Mouse (Mus musculus) forebrain, embryonic 11.5 days (tissue): ENCODE results near the gene Slc35d3. TPM values are rescaled to one million over a fixed set of nuclear protein-coding genes. Genes with fewer than 3 reads are reported as not detected.

Experiments
- ATAC-seq: fragments of 200-750 bp; cut with Nextera tagmentation; replicated peaks from 2 replicates; pipeline ENCODE4 v1.8.0; 2017; ENCODE audit warnings: moderate TSS enrichment; ENCODE audit not compliant: low FRiP score
- DNase-seq: peaks from one replicate; pipeline ENCODE4 v3.0.0-alpha.2; 2017; ENCODE audit warnings: low spot score
- H3K27ac ChIP-seq: fragments of 300-500 bp; sonication (generic); 2 replicates; pipeline ENCODE4 v1.5.1; 2014; ENCODE audit warnings: low read depth, low read length
- H3K27me3 ChIP-seq: fragments of 300-500 bp; sonication (generic); 2 replicates; pipeline ENCODE4 v1.6.1; 2014; ENCODE audit warnings: mild to moderate bottlenecking, low read length, mixed read lengths; ENCODE audit not compliant: control insufficient read depth, insufficient read depth
- H3K36me3 ChIP-seq: fragments of 300-500 bp; sonication (generic); 2 replicates; pipeline ENCODE4 v1.6.1; 2014; ENCODE audit warnings: mild to moderate bottlenecking, low read length, moderate library complexity, mixed read lengths; ENCODE audit not compliant: control insufficient read depth, insufficient read depth
- H3K4me1 ChIP-seq: fragments of 300-500 bp; sonication (generic); replicated peaks from 2 replicates; pipeline ENCODE4 v1.6.1; 2014; ENCODE audit warnings: low read length, mixed read lengths; ENCODE audit not compliant: control insufficient read depth, insufficient read depth
- H3K4me2 ChIP-seq: fragments of 300-500 bp; sonication (generic); 2 replicates; pipeline ENCODE4 v1.6.1; 2014; ENCODE audit warnings: low read depth, mild to moderate bottlenecking, low read length, moderate library complexity, mixed read lengths; ENCODE audit not compliant: severe bottlenecking
- H3K4me3 ChIP-seq: fragments of 300-500 bp; sonication (generic); 2 replicates; pipeline ENCODE4 v1.5.1; 2014; ENCODE audit warnings: low read depth, low read length
- H3K9ac ChIP-seq: fragments of 300-500 bp; sonication (generic); 2 replicates; pipeline ENCODE4 v1.6.1; 2014; ENCODE audit warnings: low read length
- H3K9me3 ChIP-seq: fragments of 300-500 bp; sonication (generic); 2 replicates; pipeline ENCODE4 v1.6.1; 2016; ENCODE audit warnings: low read length, mixed read lengths; ENCODE audit not compliant: control insufficient read depth
- WGBS: fragments of 180-500 bp; shearing (Covaris S2); extraction: QIAGEN DNeasy Blood & Tissue Kit; methylation state at CpG from one replicate; pipeline ENCODE4 v1.1.7; 2014; 5-methylcytosine and 5-hydroxymethylcytosine counted together
- polyA plus RNA-seq: library from polyadenylated mRNA; unstranded; fragments of >200 nt; fragmentation: Nextera tagmentation; extraction: Ambion mirVana; gene quantifications from 2 replicates; pipeline ENCODE4 v1.2.1, GENCODE M21; 2014

The Slc35d3 gene
- polyA plus RNA-seq, 1 experiment from 2014 or later = 0.52 TPM

DNA sequence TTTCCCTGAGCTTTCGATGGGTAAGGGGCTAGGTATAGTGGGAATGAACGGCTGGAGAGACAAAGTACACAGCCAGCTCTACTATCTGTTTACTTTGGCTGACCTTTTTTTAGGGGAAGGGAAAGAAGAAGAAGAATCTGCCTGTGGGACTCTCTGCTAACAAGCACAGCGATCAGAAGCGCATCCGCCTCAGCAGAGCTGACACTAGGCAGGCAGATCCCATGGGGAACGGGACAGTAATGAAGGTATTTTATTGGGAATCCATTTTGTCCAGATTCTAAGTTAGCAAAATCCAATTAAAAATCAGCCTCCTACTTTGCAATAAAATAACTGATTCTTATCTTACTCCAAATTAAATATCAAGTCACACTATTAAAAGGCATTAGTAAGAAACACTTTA, 27.9 kb upstream of the Slc35d3 start:
- ATAC-seq = no peak
- no peak overlapping the region for H3K9ac ChIP-seq
- no peak overlapping the region for H3K27ac ChIP-seq
- H3K27me3 ChIP-seq = no peaks in the 10 kb centered on the region
- whole genome bisulfite sequencing = 84% methylated on average over 6 of the region's 6 CpGs
- H3K36me3 ChIP-seq = no peaks in the 10 kb centered on the region; the same call in 1 of the 2 replicates
- no peaks in the 10 kb centered on the region for H3K9me3 ChIP-seq
- DNase-seq = no peak
- no peak overlapping the region for H3K4me2 ChIP-seq
- no peak overlapping the region for H3K4me3 ChIP-seq
- H3K4me1 ChIP-seq = no peaks in the 10 kb centered on the region

DNA sequence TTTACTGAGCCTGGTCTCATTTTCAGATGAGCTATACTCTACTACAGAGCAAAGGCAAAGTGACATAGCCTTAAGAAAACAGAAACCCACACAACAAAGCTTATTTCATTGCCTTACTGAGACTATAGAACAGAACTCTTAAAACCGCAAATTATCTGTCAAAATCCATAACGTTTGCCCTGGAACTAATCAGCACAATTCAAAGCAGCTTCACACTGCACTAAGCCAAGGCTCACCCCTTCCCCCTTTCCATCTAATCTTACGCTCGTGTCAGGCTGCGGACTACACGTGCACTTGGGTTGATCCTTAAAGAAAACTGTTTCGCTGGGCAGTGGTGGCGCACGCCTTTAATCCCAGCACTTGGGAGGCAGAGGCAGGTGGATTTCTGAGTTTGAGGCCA, 26.4 kb upstream of the Slc35d3 start:
- no peak overlapping the region for H3K9ac ChIP-seq
- DNase-seq (no peak), ATAC-seq (no peak)
- no peaks in the 10 kb centered on the region for H3K27me3 ChIP-seq
- H3K4me2 ChIP-seq = no peak overlapping the region
- 86% methylated on average over 9 of the region's 9 CpGs for WGBS
- no peaks in the 10 kb centered on the region for H3K4me1 ChIP-seq
- no peaks in the 10 kb centered on the region for H3K36me3 ChIP-seq
- H3K4me3 ChIP-seq = no peak overlapping the region
- no peak overlapping the region for H3K27ac ChIP-seq
- no peaks in the 10 kb centered on the region for H3K9me3 ChIP-seq

DNA sequence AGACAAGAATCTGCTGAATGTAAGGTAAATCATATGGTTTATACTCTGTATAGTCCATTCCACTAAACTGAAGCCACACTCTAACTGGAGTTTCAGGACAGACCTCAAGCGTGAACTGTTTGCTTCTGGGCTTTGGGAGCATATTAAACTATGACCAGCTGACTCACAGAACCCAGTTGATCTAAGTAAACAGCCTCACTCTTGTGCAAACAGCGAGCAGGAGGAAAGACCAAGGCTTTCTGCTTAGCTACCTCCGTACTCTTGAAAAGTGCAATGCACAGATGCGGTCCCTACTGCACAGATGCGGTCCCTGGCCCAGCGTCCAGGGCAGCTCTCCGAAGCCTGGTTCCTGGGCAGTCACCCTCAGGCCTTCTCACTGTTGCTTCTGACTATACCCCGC, 26.0 kb upstream of the Slc35d3 start:
- ATAC-seq = no peak
- no peak overlapping the region for H3K4me2 ChIP-seq
- H3K9ac ChIP-seq = no peak overlapping the region
- DNase-seq = no peak
- no peak overlapping the region for H3K4me3 ChIP-seq
- no peak overlapping the region for H3K27ac ChIP-seq
- WGBS = 91% methylated on average over 8 of the region's 8 CpGs
- H3K9me3 ChIP-seq = no peaks in the 10 kb centered on the region
- no peaks in the 10 kb centered on the region for H3K36me3 ChIP-seq
- no peaks in the 10 kb centered on the region for H3K4me1 ChIP-seq
- no peaks in the 10 kb centered on the region for H3K27me3 ChIP-seq

DNA sequence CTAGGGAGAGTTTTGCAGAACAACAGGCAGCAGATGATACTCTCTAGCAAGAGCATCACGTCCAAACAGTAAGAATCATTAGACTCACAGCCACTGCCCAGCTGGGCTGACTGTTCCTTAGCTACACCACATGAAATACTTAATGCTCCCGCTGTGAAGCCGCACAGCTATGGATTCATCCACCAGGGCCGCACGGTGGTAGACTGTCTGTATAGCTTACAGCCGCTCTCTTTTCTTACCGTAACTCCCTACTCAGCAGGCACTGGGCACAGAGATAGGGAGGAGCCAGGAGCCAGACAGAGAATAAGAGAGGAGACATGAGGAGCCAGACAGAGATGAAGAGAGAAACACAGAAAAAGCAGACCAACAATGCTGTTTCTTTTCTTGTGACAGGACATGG, 25.4 kb upstream of the Slc35d3 start:
- Histone ChIP-seq H3K4me1 (no peaks in the 10 kb centered on the region), H3K27ac (no peak overlapping the region), H3K27me3 (no peaks in the 10 kb centered on the region), H3K4me3 (no peak overlapping the region), H3K9ac (no peak overlapping the region), H3K36me3 (no peaks in the 10 kb centered on the region), H3K9me3 (no peaks in the 10 kb centered on the region), H3K4me2 (no peak overlapping the region)
- ATAC-seq = no peak
- WGBS = 57% methylated on average over 7 of the region's 7 CpGs
- DNase-seq = no peak

DNA sequence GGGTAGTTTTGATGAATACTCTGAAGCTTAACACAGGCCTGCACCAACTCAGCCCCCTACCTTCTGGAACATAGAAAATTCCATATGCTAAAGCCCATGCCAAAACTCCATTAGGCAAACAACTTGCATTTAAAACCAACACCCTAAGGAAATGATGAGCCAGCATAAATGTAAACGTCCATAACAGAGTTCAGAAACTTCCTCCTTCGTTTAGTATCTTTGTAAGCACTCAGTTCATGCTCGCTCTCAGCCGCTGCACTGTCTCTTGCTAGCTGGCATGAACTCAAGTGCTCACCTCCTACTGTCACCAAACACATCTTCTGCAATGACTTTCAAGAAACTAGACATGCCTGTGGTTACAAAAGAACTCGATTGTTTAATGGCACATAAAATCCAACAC, 24.1 kb upstream of the Slc35d3 start:
- Histone ChIP-seq H3K27ac (no peak overlapping the region), H3K36me3 (no peaks in the 10 kb centered on the region), H3K9me3 (no peaks in the 10 kb centered on the region), H3K9ac (no peak overlapping the region), H3K27me3 (no peaks in the 10 kb centered on the region), H3K4me3 (no peak overlapping the region), H3K4me2 (no peak overlapping the region), H3K4me1 (no peaks in the 10 kb centered on the region)
- 91% methylated on average over 5 of the region's 5 CpGs for WGBS
- DNase-seq (no peak), ATAC-seq (no peak)

DNA sequence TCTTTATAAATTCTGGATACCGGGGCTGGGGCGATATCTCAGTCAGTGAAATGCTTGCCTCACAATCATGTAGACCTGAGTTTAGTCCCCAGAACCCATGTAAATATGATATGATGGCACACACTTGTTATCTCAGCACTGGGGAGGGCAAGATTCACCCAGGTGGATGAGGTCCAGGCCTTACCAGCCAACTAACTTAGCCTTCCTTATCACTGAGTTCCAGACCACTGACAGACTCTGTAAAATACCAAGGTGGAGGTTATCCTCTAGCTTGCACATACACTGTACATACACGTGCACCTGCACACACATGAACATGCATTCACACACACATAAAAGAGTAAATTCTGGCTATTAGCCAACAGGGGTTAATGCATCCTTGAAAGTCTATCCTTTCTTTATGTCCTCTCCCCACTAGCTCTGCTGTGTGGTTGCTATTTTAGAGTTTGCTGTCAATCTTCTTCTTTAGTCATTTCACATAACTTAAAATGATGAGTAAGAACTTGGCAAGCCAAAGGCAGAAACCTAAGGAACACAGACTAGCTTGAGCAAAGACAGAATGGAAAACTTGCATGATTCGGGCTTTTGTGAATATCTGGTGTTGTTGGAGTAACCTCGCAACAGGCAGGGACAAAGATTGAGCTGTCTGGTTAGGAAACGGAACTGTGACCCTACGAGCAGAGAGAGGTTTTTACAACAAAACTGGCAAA, 4.5 kb upstream of the Slc35d3 start:
- Histone ChIP-seq H3K9me3 (no peaks in the 10 kb centered on the region), H3K27me3 (peaks cover 20% of the 10 kb centered on the region), H3K4me2 (no peak overlapping the region), H3K4me3 (no peak overlapping the region), H3K27ac (no peak overlapping the region), H3K4me1 (peaks cover 9% of the 10 kb centered on the region; the same call in 1 of the 2 replicates), H3K9ac (no peak overlapping the region), H3K36me3 (no peaks in the 10 kb centered on the region)
- DNase-seq (no peak), ATAC-seq (no peak)
- 90% methylated on average over 7 of the region's 7 CpGs for WGBS

DNA sequence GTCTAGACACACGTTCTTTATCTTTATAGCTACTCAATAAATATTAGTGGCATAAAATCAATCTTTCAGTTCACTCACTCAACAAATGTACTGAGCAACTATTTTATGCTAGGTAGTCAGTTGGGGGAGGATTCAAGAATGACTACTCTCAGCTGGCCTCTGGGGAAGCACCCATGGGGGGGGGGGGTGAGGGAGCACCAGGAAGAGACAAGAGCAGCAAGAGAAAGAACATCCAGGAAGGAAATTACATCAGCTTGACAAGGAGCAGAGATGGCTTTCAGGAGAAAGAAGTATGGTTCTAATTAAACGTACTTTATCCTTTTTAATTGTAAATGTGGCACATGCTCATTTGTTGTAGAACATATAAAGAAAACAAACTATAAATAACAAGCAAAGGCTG, 2.4 kb upstream of the Slc35d3 start:
- 67% methylated on average over 2 of the region's 2 CpGs for WGBS
- H3K9ac ChIP-seq = no peak overlapping the region
- peaks cover 21% of the 10 kb centered on the region; the same call in 1 of the 2 replicates for H3K4me1 ChIP-seq
- peaks cover 41% of the 10 kb centered on the region for H3K27me3 ChIP-seq
- H3K36me3 ChIP-seq = no peaks in the 10 kb centered on the region
- no peaks in the 10 kb centered on the region for H3K9me3 ChIP-seq
- DNase-seq = no peak
- H3K27ac ChIP-seq = no peak overlapping the region
- ATAC-seq = no peak
- no peak overlapping the region for H3K4me2 ChIP-seq
- no peak overlapping the region for H3K4me3 ChIP-seq

DNA sequence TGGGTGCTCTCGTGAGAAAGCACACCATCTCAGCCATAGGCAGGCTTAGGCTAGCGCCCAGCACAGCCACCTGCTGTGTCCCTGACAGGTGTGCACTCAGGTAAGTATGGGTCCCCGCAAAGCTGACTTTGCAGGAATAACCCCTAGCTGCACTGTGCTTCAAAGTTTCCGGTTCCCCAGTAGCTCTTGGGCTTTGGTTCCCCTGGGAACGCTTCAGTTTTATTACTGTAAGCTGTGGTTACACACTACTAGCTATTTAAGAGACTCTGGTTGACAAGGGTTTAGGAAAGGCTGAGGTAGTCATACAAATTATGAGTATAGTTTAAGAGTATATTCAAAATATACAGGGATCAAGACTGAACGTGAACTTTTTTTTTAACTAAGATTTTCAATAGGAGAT, 1.5 kb upstream of the Slc35d3 start:
- Histone ChIP-seq H3K4me2 (no peak overlapping the region), H3K4me3 (no peak overlapping the region), H3K9ac (no peak overlapping the region), H3K9me3 (no peaks in the 10 kb centered on the region), H3K36me3 (no peaks in the 10 kb centered on the region), H3K27ac (no peak overlapping the region), H3K4me1 (peaks cover 21% of the 10 kb centered on the region; the same call in 1 of the 2 replicates), H3K27me3 (peaks cover 45% of the 10 kb centered on the region)
- DNase-seq (no peak), ATAC-seq (no peak)
- WGBS = 34% methylated on average over 6 of the region's 6 CpGs

DNA sequence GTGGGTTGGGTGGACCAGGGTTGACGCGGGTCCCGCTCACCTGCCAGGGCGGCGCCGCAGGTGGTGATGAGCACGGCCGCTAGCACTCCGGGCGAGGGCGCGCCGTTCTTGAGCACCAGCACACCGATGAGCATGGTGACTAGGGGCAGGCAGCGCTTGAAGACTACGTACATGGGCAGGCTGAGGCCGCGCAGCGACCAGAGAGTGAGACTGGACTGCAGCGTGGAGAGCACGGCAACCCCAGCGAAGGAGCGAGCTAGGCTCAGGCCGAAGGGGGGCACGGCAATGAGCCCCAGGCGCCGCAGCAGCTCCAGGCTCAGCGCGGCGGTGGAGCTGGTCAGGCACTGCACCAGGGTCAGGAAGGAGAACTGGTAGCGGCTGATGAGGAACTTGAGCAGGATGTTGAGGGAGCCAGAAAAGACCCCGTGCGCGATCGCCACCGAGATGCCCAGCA, 688 bp downstream of the Slc35d3 start:
- Histone ChIP-seq H3K4me1 (peaks cover 21% of the 10 kb centered on the region; the same call in 1 of the 2 replicates), H3K4me2 (peak overlapping the region; percentile 100), H3K9ac (peak overlapping the region; percentile 56), H3K27ac (no peak overlapping the region), H3K4me3 (peak overlapping the region; percentile 59), H3K27me3 (peaks cover 45% of the 10 kb centered on the region), H3K36me3 (no peaks in the 10 kb centered on the region), H3K9me3 (no peaks in the 10 kb centered on the region)
- peak; percentile 49 for ATAC-seq
- peak; percentile 76 for DNase-seq
- whole genome bisulfite sequencing = under 1% methylated on average over 35 of the region's 36 CpGs
